37 mouse cellular contexts compared by ENCODE assay signal in the genomic region with DNA sequence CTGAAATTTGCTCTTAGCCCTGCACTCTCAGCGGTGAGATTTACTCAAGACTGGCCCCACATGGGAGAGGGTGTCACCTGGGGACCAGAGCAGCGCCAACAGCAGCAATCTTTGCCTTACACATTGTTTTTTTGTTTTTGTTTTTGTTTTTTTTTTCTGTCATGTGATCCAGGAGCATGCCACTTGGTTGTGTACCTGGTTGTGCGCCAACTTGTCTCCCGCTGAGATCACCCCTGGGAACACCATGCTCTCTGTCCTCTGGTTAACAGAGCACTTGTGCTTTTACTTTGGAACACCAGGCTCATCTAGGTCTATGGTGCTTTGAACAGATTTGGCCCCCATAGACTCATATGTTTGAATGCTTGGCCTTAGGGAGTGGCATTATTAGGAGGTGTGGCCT. TPM values are rescaled to one million over a fixed set of nuclear protein-coding genes. Genes with fewer than 3 reads are reported as not detected.
"Had no signal": no experiment of that assay in that cellular context is flagged by ENCODE, and none has a peak within 500 bp of the region (broad histone marks: within the 10 kb centered on the region; RNA-seq: fewer than 3 reads in every experiment).

No protein-coding gene starts in this region.

- H3K4me1 ChIP-seq: liver, embryonic 12.5 days; liver, embryonic 13.5 days; liver, embryonic 15.5 days; megakaryocyte, embryonic 14.5 days; midbrain, embryonic 10.5 days; midbrain, embryonic 12.5 days; midbrain, embryonic 13.5 days; midbrain, embryonic 15.5 days; neural tube, embryonic 12.5 days; neural tube, embryonic 13.5 days had no signal

- H3K36me3 ChIP-seq: limb, embryonic 10.5 days; limb, embryonic 12.5 days; limb, embryonic 13.5 days; limb, embryonic 15.5 days; liver, embryonic 12.5 days; liver, embryonic 13.5 days; liver, embryonic 15.5 days; lung, embryonic 15.5 days; midbrain, embryonic 10.5 days; midbrain, embryonic 12.5 days; midbrain, embryonic 13.5 days; midbrain, embryonic 15.5 days; neural tube, embryonic 12.5 days; neural tube, embryonic 13.5 days had no signal

- H3K4me3 ChIP-seq: limb, embryonic 10.5 days; limb, embryonic 12.5 days; limb, embryonic 13.5 days; limb, embryonic 15.5 days; liver, embryonic 12.5 days; liver, embryonic 13.5 days; liver, embryonic 15.5 days; lung, embryonic 15.5 days; megakaryocyte, embryonic 14.5 days; midbrain, embryonic 10.5 days; midbrain, embryonic 12.5 days; midbrain, embryonic 13.5 days; midbrain, embryonic 15.5 days; myocyte; neural tube, embryonic 12.5 days; neural tube, embryonic 13.5 days had no signal

- DNase-seq: left cerebral cortex, postnatal 4 days; liver; liver, embryonic 13.5 days; liver, postnatal 0 days; lung, adult 18-20 months; lung, adult 2 months; lung, embryonic 14.5 days; lung, postnatal 10 days; lung, postnatal 14 days; lung, postnatal 36 days; lung, postnatal 4 days; midbrain, embryonic 14.5 days had no signal

- H3K27ac ChIP-seq: limb, embryonic 10.5 days; limb, embryonic 12.5 days; limb, embryonic 13.5 days; limb, embryonic 15.5 days; liver, embryonic 12.5 days; liver, embryonic 13.5 days; liver, embryonic 14.5 days; liver, embryonic 15.5 days; lung, embryonic 15.5 days; macrophage; midbrain, embryonic 10.5 days; midbrain, embryonic 12.5 days; midbrain, embryonic 13.5 days; midbrain, embryonic 15.5 days; neural tube, embryonic 12.5 days; neural tube, embryonic 13.5 days had no signal

- H3K27me3 ChIP-seq: limb, embryonic 12.5 days; limb, embryonic 13.5 days; limb, embryonic 15.5 days; liver, embryonic 12.5 days; liver, embryonic 13.5 days; liver, embryonic 15.5 days; lung, embryonic 15.5 days; megakaryocyte, embryonic 14.5 days; midbrain, embryonic 12.5 days; midbrain, embryonic 13.5 days; midbrain, embryonic 15.5 days; neural tube, embryonic 12.5 days; neural tube, embryonic 13.5 days had no signal

- H3K9ac ChIP-seq: limb, embryonic 12.5 days; limb, embryonic 13.5 days; limb, embryonic 15.5 days; liver, embryonic 12.5 days; liver, embryonic 13.5 days; liver, embryonic 14.5 days; liver, embryonic 15.5 days; liver, postnatal 0 days; lung, embryonic 14.5 days; lung, embryonic 15.5 days; midbrain, embryonic 12.5 days; midbrain, embryonic 13.5 days; midbrain, embryonic 15.5 days; neural tube, embryonic 12.5 days; neural tube, embryonic 13.5 days had no signal

- H3K9me3 ChIP-seq: limb, embryonic 10.5 days; limb, embryonic 12.5 days; limb, embryonic 13.5 days; limb, embryonic 15.5 days; liver, embryonic 12.5 days; liver, embryonic 13.5 days; liver, embryonic 15.5 days; lung, embryonic 15.5 days; midbrain, embryonic 10.5 days; midbrain, embryonic 12.5 days; midbrain, embryonic 13.5 days; midbrain, embryonic 15.5 days; neural tube, embryonic 12.5 days; neural tube, embryonic 13.5 days had no signal

- ATAC-seq: liver, embryonic 12.5 days; liver, postnatal 0 days; lung, postnatal 0 days; midbrain, embryonic 13.5 days; midbrain, embryonic 15.5 days; midbrain, embryonic 16.5 days had no signal

- H3K4me2 ChIP-seq: limb, embryonic 12.5 days; limb, embryonic 13.5 days; limb, embryonic 15.5 days; liver, embryonic 11.5 days; liver, embryonic 12.5 days; liver, embryonic 13.5 days; liver, embryonic 15.5 days; lung, embryonic 14.5 days; lung, embryonic 15.5 days; midbrain, embryonic 11.5 days; midbrain, embryonic 12.5 days; midbrain, embryonic 13.5 days; midbrain, embryonic 15.5 days; neural tube, embryonic 12.5 days; neural tube, embryonic 13.5 days had no signal

RNA-seq across cellular contexts. Expression of gene Bmp6, which starts 50.1 kb away (rescaled TPM):
- total RNA-seq: megakaryocyte progenitor cell, adult 5-6 weeks; megakaryocyte, adult 5-6 weeks; megakaryocyte-erythroid progenitor cell, adult 5-6 weeks; monocyte, adult 5-6 weeks had no signal
- polyA plus RNA-seq: macrophage had no signal
